In genomic region chr2:70551446-70551845, GRCm38 (mm10) we compare ENCODE assay signal across 20 mouse cellular contexts.
"Had no signal": no experiment of that assay in that cellular context is flagged by ENCODE, and none has a peak within 500 bp of the region (broad histone marks: within the 10 kb centered on the region; RNA-seq: fewer than 3 reads in every experiment).

No protein-coding gene starts in this region.

- H3K27me3 ChIP-seq: liver, embryonic 15.5 days; lung, embryonic 15.5 days; megakaryocyte, embryonic 14.5 days had no signal

- H3K36me3 ChIP-seq: limb, embryonic 10.5 days; limb, embryonic 13.5 days; liver, embryonic 12.5 days; liver, embryonic 15.5 days; lung, embryonic 15.5 days; midbrain, embryonic 10.5 days had no signal

- DNase-seq: kidney, adult 2 months; kidney, postnatal 25 days; layer of hippocampus, adult 9-11 months; liver; lung, adult 18-20 months; lung, postnatal 10 days; lung, postnatal 36 days; midbrain, embryonic 14.5 days; right cerebral cortex, adult 18-20 months; right cerebral cortex, postnatal 14 days; right cerebral cortex, postnatal 4 days; thymus, adult 18-20 months; thymus, postnatal 36 days had no signal
